Mouse (Mus musculus) cerebellum, postnatal 4 days (tissue): ENCODE results near the gene Hist1h2bp.

Experiments
- DNase-seq, 2 experiments: peaks; one replicate each; pipeline ENCODE4 v3.0.0; 2022; ENCODE audit warnings: low spot score in 2 of 2, mixed read lengths in 1 of 2

Gene Hist1h2bp

GRCm38 (mm10) chr13:21786899-21787629 is at the start of gene Hist1h2bp, which contains the start of gene Hist1h2an:
Hist1h2bp (plus strand) TSS chr13:21787461.
Hist1h2an (minus strand) TSS chr13:21787218.
- peak; percentile 34 to 84 for DNase-seq

GRCm38 (mm10) chr13:21745006-21745405 is 42.3 kb upstream of the Hist1h2bp start:
- DNase-seq, result no peak

- DNase-seq, result no peak
Measured at GRCm38 (mm10) chr13:21749387-21750158, 37.7 kb upstream of the Hist1h2bp start.

- DNase-seq, result peak; percentile 92 to 95
Measured at GRCm38 (mm10) chr13:21750159-21751017, 36.9 kb upstream of the Hist1h2bp start, which contains the start of gene Hist1h4k. Hist1h4k (minus strand) TSS chr13:21750505.

GRCm38 (mm10) chr13:21751417-21751816 is 35.8 kb upstream of the Hist1h2bp start:
- no peak for DNase-seq

GRCm38 (mm10) chr13:21751827-21752226 is 35.4 kb upstream of the Hist1h2bp start:
- DNase-seq, result no peak

GRCm38 (mm10) chr13:21752356-21752755 is 34.9 kb upstream of the Hist1h2bp start:
- DNase-seq, result no peak

- no peak for DNase-seq
Measured at GRCm38 (mm10) chr13:21753051-21753523, 34.2 kb upstream of the Hist1h2bp start.

- peak in 1 of 2 experiments; percentile 47 for DNase-seq
Measured at GRCm38 (mm10) chr13:21753524-21754285, 33.6 kb upstream of the Hist1h2bp start, which contains the start of the genes Hist1h2ak and Hist1h2bn. Hist1h2ak (minus strand) TSS chr13:21753827. Hist1h2bn (plus strand) TSS chr13:21754123.

- DNase-seq, result peak in 1 of 2 experiments; percentile 21
Measured at GRCm38 (mm10) chr13:21754294-21755001, 32.8 kb upstream of the Hist1h2bp start.

GRCm38 (mm10) chr13:21755707-21756106 is 31.6 kb upstream of the Hist1h2bp start:
- DNase-seq, result no peak

- peak; percentile 28 to 56 for DNase-seq
Measured at GRCm38 (mm10) chr13:21778814-21779766, 8.2 kb upstream of the Hist1h2bp start.

GRCm38 (mm10) chr13:21779767-21780731 is 7.2 kb upstream of the Hist1h2bp start, which contains the start of gene Hist1h1b:
Hist1h1b (minus strand) TSS chr13:21780625.
- DNase-seq, result peak; percentile 24 to 49

- no peak for DNase-seq
Measured at GRCm38 (mm10) chr13:21781021-21781555, 6.2 kb upstream of the Hist1h2bp start.

- no peak for DNase-seq
Measured at GRCm38 (mm10) chr13:21781639-21782038, 5.6 kb upstream of the Hist1h2bp start.

GRCm38 (mm10) chr13:21782361-21783254 is 4.7 kb upstream of the Hist1h2bp start:
- peak in 1 of 2 experiments; percentile 15 for DNase-seq
